Mouse (Mus musculus): Measurements from ENCODE around the gene Pigw. TPM values are rescaled to one million over a fixed set of nuclear protein-coding genes. Genes with fewer than 3 reads are reported as not detected.

The Pigw gene
- polyA plus RNA-seq, 1 experiment from 2014 or later, result 2.0 TPM

GRCm38 (mm10) chr11:84910411-84910810, 30.3 kb upstream of the Pigw start:
- no peaks in the 10 kb centered on the region for H3K4me1 ChIP-seq (ENCODE audit: control insufficient read depth, insufficient read depth, low read length)
- no peak overlapping the region for H3K4me3 ChIP-seq (ENCODE audit: low read depth, low read length)
- no peak for ATAC-seq (replicated peaks; ENCODE audit: insufficient number of reproducible peaks, low FRiP score, low TSS enrichment)
- H3K9me3 ChIP-seq (replicated peaks; ENCODE audit: control insufficient read depth, low read length), result no peaks in the 10 kb centered on the region
- H3K9ac ChIP-seq (ENCODE audit: low read depth, low read length), result no peak overlapping the region
- H3K27ac ChIP-seq (ENCODE audit: low read depth, low read length), result no peak overlapping the region
- peaks cover 40% of the 10 kb centered on the region for H3K36me3 ChIP-seq (ENCODE audit: control insufficient read depth, insufficient read depth, low read length)
- no peak overlapping the region for H3K4me2 ChIP-seq
- 89% methylated on average over 4 of the region's 4 CpGs for WGBS (ENCODE audit: insufficient replicate concordance)
- H3K27me3 ChIP-seq (ENCODE audit: control insufficient read depth, insufficient read depth, low read length), result no peaks in the 10 kb centered on the region

- H3K4me1 ChIP-seq (ENCODE audit: control insufficient read depth, insufficient read depth, low read length), result no peaks in the 10 kb centered on the region
- H3K27me3 ChIP-seq (ENCODE audit: control insufficient read depth, insufficient read depth, low read length), result no peaks in the 10 kb centered on the region
- H3K27ac ChIP-seq (ENCODE audit: low read depth, low read length), result no peak overlapping the region
- no peak overlapping the region for H3K4me3 ChIP-seq (ENCODE audit: low read depth, low read length)
- no peak overlapping the region for H3K9ac ChIP-seq (ENCODE audit: low read depth, low read length)
- WGBS (ENCODE audit: insufficient replicate concordance), result 93% methylated on average over 6 of the region's 6 CpGs
- peaks cover 46% of the 10 kb centered on the region for H3K36me3 ChIP-seq (ENCODE audit: control insufficient read depth, insufficient read depth, low read length)
- no peak for ATAC-seq (replicated peaks; ENCODE audit: insufficient number of reproducible peaks, low FRiP score, low TSS enrichment)
- H3K4me2 ChIP-seq, result no peak overlapping the region
- no peaks in the 10 kb centered on the region for H3K9me3 ChIP-seq (replicated peaks; ENCODE audit: control insufficient read depth, low read length)
Measured at GRCm38 (mm10) chr11:84908480-84908879, 28.4 kb upstream of the Pigw start.

- Histone ChIP-seq H3K27me3 (ENCODE audit: control insufficient read depth, insufficient read depth, low read length) (no peaks in the 10 kb centered on the region), H3K4me2 (no peak overlapping the region), H3K27ac (ENCODE audit: low read depth, low read length) (no peak overlapping the region), H3K4me1 (ENCODE audit: control insufficient read depth, insufficient read depth, low read length) (no peaks in the 10 kb centered on the region), H3K4me3 (ENCODE audit: low read depth, low read length) (no peak overlapping the region), H3K9ac (ENCODE audit: low read depth, low read length) (no peak overlapping the region), H3K9me3 (replicated peaks; ENCODE audit: control insufficient read depth, low read length) (no peaks in the 10 kb centered on the region), H3K36me3 (ENCODE audit: control insufficient read depth, insufficient read depth, low read length) (peaks cover 57% of the 10 kb centered on the region)
- 78% methylated on average over 3 of the region's 3 CpGs for WGBS (ENCODE audit: insufficient replicate concordance)
- ATAC-seq (replicated peaks; ENCODE audit: insufficient number of reproducible peaks, low FRiP score, low TSS enrichment), result no peak
Measured at GRCm38 (mm10) chr11:84907081-84907480, 27.0 kb upstream of the Pigw start.

- no peaks in the 10 kb centered on the region for H3K27me3 ChIP-seq (ENCODE audit: control insufficient read depth, insufficient read depth, low read length)
- 80% methylated on average over 9 of the region's 9 CpGs for WGBS (ENCODE audit: insufficient replicate concordance)
Measured at GRCm38 (mm10) chr11:84904597-84905144, 24.6 kb upstream of the Pigw start.

GRCm38 (mm10) chr11:84893113-84893512, 13.0 kb upstream of the Pigw start:
- no peak overlapping the region for H3K27ac ChIP-seq (ENCODE audit: low read depth, low read length)
- H3K4me2 ChIP-seq, result no peak overlapping the region
- WGBS (ENCODE audit: insufficient replicate concordance), result 91% methylated on average over 15 of the region's 15 CpGs
- H3K4me1 ChIP-seq (ENCODE audit: control insufficient read depth, insufficient read depth, low read length), result no peaks in the 10 kb centered on the region
- no peaks in the 10 kb centered on the region for H3K27me3 ChIP-seq (ENCODE audit: control insufficient read depth, insufficient read depth, low read length)
- no peak overlapping the region for H3K4me3 ChIP-seq (ENCODE audit: low read depth, low read length)
- no peak overlapping the region for H3K9ac ChIP-seq (ENCODE audit: low read depth, low read length)
- H3K36me3 ChIP-seq (ENCODE audit: control insufficient read depth, insufficient read depth, low read length), result peaks cover 9% of the 10 kb centered on the region
- no peaks in the 10 kb centered on the region for H3K9me3 ChIP-seq (replicated peaks; ENCODE audit: control insufficient read depth, low read length)
- no peak for ATAC-seq (replicated peaks; ENCODE audit: insufficient number of reproducible peaks, low FRiP score, low TSS enrichment)

More at GRCm38 (mm10) chr11:84904597-84905144, 24.6 kb upstream of the Pigw start:
- H3K36me3 ChIP-seq (ENCODE audit: control insufficient read depth, insufficient read depth, low read length), result peaks cover 64% of the 10 kb centered on the region
- no peak overlapping the region for H3K4me3 ChIP-seq (ENCODE audit: low read depth, low read length)
- no peak overlapping the region for H3K27ac ChIP-seq (ENCODE audit: low read depth, low read length)
- no peak overlapping the region for H3K4me2 ChIP-seq
- no peaks in the 10 kb centered on the region for H3K4me1 ChIP-seq (ENCODE audit: control insufficient read depth, insufficient read depth, low read length)
- ATAC-seq (replicated peaks; ENCODE audit: insufficient number of reproducible peaks, low FRiP score, low TSS enrichment), result no peak
- H3K9ac ChIP-seq (ENCODE audit: low read depth, low read length), result no peak overlapping the region
- H3K9me3 ChIP-seq (replicated peaks; ENCODE audit: control insufficient read depth, low read length), result no peaks in the 10 kb centered on the region

GRCm38 (mm10) chr11:84891705-84892104, 11.6 kb upstream of the Pigw start:
- Histone ChIP-seq H3K36me3 (ENCODE audit: control insufficient read depth, insufficient read depth, low read length) (peaks cover 11% of the 10 kb centered on the region), H3K27me3 (ENCODE audit: control insufficient read depth, insufficient read depth, low read length) (no peaks in the 10 kb centered on the region), H3K4me1 (ENCODE audit: control insufficient read depth, insufficient read depth, low read length) (no peaks in the 10 kb centered on the region), H3K9me3 (replicated peaks; ENCODE audit: control insufficient read depth, low read length) (no peaks in the 10 kb centered on the region), H3K9ac (ENCODE audit: low read depth, low read length) (no peak overlapping the region), H3K4me2 (no peak overlapping the region), H3K27ac (ENCODE audit: low read depth, low read length) (no peak overlapping the region), H3K4me3 (ENCODE audit: low read depth, low read length) (no peak overlapping the region)
- ATAC-seq (replicated peaks; ENCODE audit: insufficient number of reproducible peaks, low FRiP score, low TSS enrichment), result no peak
- WGBS (ENCODE audit: insufficient replicate concordance), result 90% methylated on average over 7 of the region's 7 CpGs

- H3K4me3 ChIP-seq (ENCODE audit: low read depth, low read length), result no peak overlapping the region
- no peaks in the 10 kb centered on the region for H3K9me3 ChIP-seq (replicated peaks; ENCODE audit: control insufficient read depth, low read length)
- H3K36me3 ChIP-seq (ENCODE audit: control insufficient read depth, insufficient read depth, low read length), result peaks cover 26% of the 10 kb centered on the region
- no peak for ATAC-seq (replicated peaks; ENCODE audit: insufficient number of reproducible peaks, low FRiP score, low TSS enrichment)
- no peaks in the 10 kb centered on the region for H3K27me3 ChIP-seq (ENCODE audit: control insufficient read depth, insufficient read depth, low read length)
- no peak overlapping the region for H3K9ac ChIP-seq (ENCODE audit: low read depth, low read length)
- WGBS (ENCODE audit: insufficient replicate concordance), result 91% methylated on average over 2 of the region's 2 CpGs
- no peaks in the 10 kb centered on the region for H3K4me1 ChIP-seq (ENCODE audit: control insufficient read depth, insufficient read depth, low read length)
- H3K4me2 ChIP-seq, result no peak overlapping the region
- no peak overlapping the region for H3K27ac ChIP-seq (ENCODE audit: low read depth, low read length)
Measured at GRCm38 (mm10) chr11:84889492-84889891, 9.4 kb upstream of the Pigw start.

GRCm38 (mm10) chr11:84888025-84888424, 7.9 kb upstream of the Pigw start:
- H3K36me3 ChIP-seq (ENCODE audit: control insufficient read depth, insufficient read depth, low read length), result peaks cover 31% of the 10 kb centered on the region
- H3K9me3 ChIP-seq (replicated peaks; ENCODE audit: control insufficient read depth, low read length), result no peaks in the 10 kb centered on the region
- 91% methylated on average over 8 of the region's 8 CpGs for WGBS (ENCODE audit: insufficient replicate concordance)
- no peaks in the 10 kb centered on the region for H3K4me1 ChIP-seq (ENCODE audit: control insufficient read depth, insufficient read depth, low read length)
- no peak for ATAC-seq (replicated peaks; ENCODE audit: insufficient number of reproducible peaks, low FRiP score, low TSS enrichment)
- no peak overlapping the region for H3K4me2 ChIP-seq
- no peak overlapping the region for H3K4me3 ChIP-seq (ENCODE audit: low read depth, low read length)
- H3K9ac ChIP-seq (ENCODE audit: low read depth, low read length), result no peak overlapping the region
- H3K27ac ChIP-seq (ENCODE audit: low read depth, low read length), result no peak overlapping the region
- H3K27me3 ChIP-seq (ENCODE audit: control insufficient read depth, insufficient read depth, low read length), result no peaks in the 10 kb centered on the region

- ATAC-seq (replicated peaks; ENCODE audit: insufficient number of reproducible peaks, low FRiP score, low TSS enrichment), result no peak
- H3K9me3 ChIP-seq (replicated peaks; ENCODE audit: control insufficient read depth, low read length), result no peaks in the 10 kb centered on the region
- H3K4me1 ChIP-seq (ENCODE audit: control insufficient read depth, insufficient read depth, low read length), result no peaks in the 10 kb centered on the region
- no peak overlapping the region for H3K27ac ChIP-seq (ENCODE audit: low read depth, low read length)
- no peaks in the 10 kb centered on the region for H3K27me3 ChIP-seq (ENCODE audit: control insufficient read depth, insufficient read depth, low read length)
- no peak overlapping the region for H3K9ac ChIP-seq (ENCODE audit: low read depth, low read length)
- H3K4me3 ChIP-seq (ENCODE audit: low read depth, low read length), result no peak overlapping the region
- 85% methylated on average over 11 of the region's 11 CpGs for WGBS (ENCODE audit: insufficient replicate concordance)
- no peak overlapping the region for H3K4me2 ChIP-seq
- H3K36me3 ChIP-seq (ENCODE audit: control insufficient read depth, insufficient read depth, low read length), result peaks cover 31% of the 10 kb centered on the region
Measured at GRCm38 (mm10) chr11:84886767-84887511, 6.9 kb upstream of the Pigw start.

All from heart, embryonic 11.5 days (tissue).